Mouse (Mus musculus): ENCODE results near the gene Hnrnpul2. TPM values are rescaled to one million over a fixed set of nuclear protein-coding genes. Genes with fewer than 3 reads are reported as not detected.
A peak's percentile ranks its signal among the peaks of the same experiment; 100 is the strongest.
"Not testable (repeated sequence)": the region's sequence is repeated elsewhere in the genome, so short reads cannot be mapped to it uniquely, and the experiment has no call there.

The Hnrnpul2 gene
- polyA plus RNA-seq, 1 experiment from 2014 or later, result 6.4 TPM

- Histone ChIP-seq H3K27ac (ENCODE audit: low read depth, low read length) (no peak within 1 kb of the TSS), H3K9ac (ENCODE audit: low read depth, low read length) (no peak within 1 kb of the TSS), H3K27me3 (replicated peaks; ENCODE audit: control insufficient read depth, insufficient read depth, low read length) (no peaks in the 10 kb centered on the region), H3K4me1 (replicated peaks; ENCODE audit: control insufficient read depth, insufficient read depth, low read length) (no peaks in the 10 kb centered on the region), H3K4me2 (no peak within 1 kb of the TSS), H3K9me3 (ENCODE audit: control insufficient read depth, low read length) (no peaks in the 10 kb centered on the region), H3K4me3 (ENCODE audit: low read depth, low read length) (no peak within 1 kb of the TSS), H3K36me3 (ENCODE audit: control insufficient read depth, insufficient read depth, low read length) (peaks cover 88% of the 10 kb centered on the region)
- whole genome bisulfite sequencing, result 73% methylated on average over 8 of the region's 8 CpGs
- ATAC-seq (replicated peaks; ENCODE audit: low FRiP score), result no peak
- DNase-seq (ENCODE audit: low spot score), result no peak
Observed at GRCm38 (mm10) chr19:8829660-8830059, 9.8 kb downstream of the Hnrnpul2 start, which contains the start of gene AC129217.1. Gene AC129217.1, plus strand, starts transcription at chr19:8829773.

- Histone ChIP-seq H3K27ac (ENCODE audit: low read depth, low read length) (no peak overlapping the region), H3K27me3 (replicated peaks; ENCODE audit: control insufficient read depth, insufficient read depth, low read length) (no peaks in the 10 kb centered on the region), H3K9me3 (ENCODE audit: control insufficient read depth, low read length) (no peaks in the 10 kb centered on the region), H3K4me3 (ENCODE audit: low read depth, low read length) (no peak overlapping the region), H3K4me2 (no peak overlapping the region), H3K36me3 (ENCODE audit: control insufficient read depth, insufficient read depth, low read length) (peaks cover 87% of the 10 kb centered on the region), H3K4me1 (replicated peaks; ENCODE audit: control insufficient read depth, insufficient read depth, low read length) (no peaks in the 10 kb centered on the region), H3K9ac (ENCODE audit: low read depth, low read length) (no peak overlapping the region)
- 97% methylated on average over 8 of the region's 8 CpGs for WGBS
- ATAC-seq (replicated peaks; ENCODE audit: low FRiP score) (no peak), DNase-seq (ENCODE audit: low spot score) (no peak)
Observed at GRCm38 (mm10) chr19:8830664-8831063, 10.9 kb downstream of the Hnrnpul2 start.

- DNase-seq (ENCODE audit: low spot score) (no peak), ATAC-seq (replicated peaks; ENCODE audit: low FRiP score) (no peak)
- H3K4me1 ChIP-seq (replicated peaks; ENCODE audit: control insufficient read depth, insufficient read depth, low read length), result no peaks in the 10 kb centered on the region
- H3K9ac ChIP-seq (ENCODE audit: low read depth, low read length), result no peak overlapping the region
- H3K36me3 ChIP-seq (ENCODE audit: control insufficient read depth, insufficient read depth, low read length), result peaks cover 82% of the 10 kb centered on the region
- no peak overlapping the region for H3K27ac ChIP-seq (ENCODE audit: low read depth, low read length)
- no peak overlapping the region for H3K4me2 ChIP-seq
- no peaks in the 10 kb centered on the region for H3K27me3 ChIP-seq (replicated peaks; ENCODE audit: control insufficient read depth, insufficient read depth, low read length)
- H3K9me3 ChIP-seq (ENCODE audit: control insufficient read depth, low read length), result no peaks in the 10 kb centered on the region
- WGBS, result 84% methylated on average over 11 of the region's 11 CpGs
- H3K4me3 ChIP-seq (ENCODE audit: low read depth, low read length), result no peak overlapping the region
Observed at GRCm38 (mm10) chr19:8831262-8831661, 11.5 kb downstream of the Hnrnpul2 start.

DNA sequence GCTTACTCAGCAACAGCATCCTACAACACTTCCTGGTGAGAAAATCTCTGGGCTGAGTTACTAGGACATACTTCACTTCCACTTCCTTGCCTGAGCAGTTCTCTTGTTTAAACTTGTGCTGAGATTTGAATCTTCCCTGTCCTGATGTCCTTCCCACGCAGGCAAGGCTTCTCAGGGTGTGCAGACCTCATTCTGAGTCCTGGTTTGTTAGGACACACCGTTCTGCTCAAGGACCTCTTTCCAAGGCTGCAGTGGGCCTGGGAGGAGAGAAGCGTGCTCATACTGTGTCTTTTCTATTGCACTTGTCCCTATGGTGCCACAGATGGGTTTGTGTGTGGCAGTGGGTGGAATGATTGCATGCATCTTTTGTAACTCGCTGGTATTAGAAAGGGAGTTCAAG lies 13.2 kb downstream of the Hnrnpul2 start:
- 88% methylated on average over 4 of the region's 4 CpGs for WGBS
- no peaks in the 10 kb centered on the region for H3K27me3 ChIP-seq (replicated peaks; ENCODE audit: control insufficient read depth, insufficient read depth, low read length)

DNA sequence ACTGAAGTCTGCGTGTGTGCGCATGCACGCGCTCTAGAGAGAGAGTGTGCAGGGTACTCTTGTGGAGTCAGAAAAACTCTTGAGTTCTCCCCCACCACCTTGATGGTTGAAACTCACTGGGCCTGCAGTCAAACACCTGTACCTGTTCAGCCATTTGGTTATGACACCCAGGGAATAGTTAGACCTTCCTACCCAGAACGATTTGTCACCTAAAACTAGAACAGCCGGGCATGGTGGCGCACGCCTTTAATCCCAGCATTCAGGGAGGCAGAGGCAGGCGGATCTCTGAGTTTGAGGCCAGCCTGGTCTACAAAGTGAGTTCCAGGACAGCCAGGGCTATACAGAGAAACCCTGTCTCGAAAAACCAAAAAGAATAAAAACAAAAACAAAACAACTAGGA lies 16.5 kb downstream of the Hnrnpul2 start:
- not testable (repeated sequence) for ATAC-seq (replicated peaks; ENCODE audit: low FRiP score); DNase-seq (ENCODE audit: low spot score); H3K27me3 ChIP-seq (replicated peaks; ENCODE audit: control insufficient read depth, insufficient read depth, low read length); H3K27ac ChIP-seq (ENCODE audit: low read depth, low read length); H3K9ac ChIP-seq (ENCODE audit: low read depth, low read length); H3K9me3 ChIP-seq (ENCODE audit: control insufficient read depth, low read length); H3K4me2 ChIP-seq; H3K4me3 ChIP-seq (ENCODE audit: low read depth, low read length)
- 96% methylated on average over 10 of the region's 10 CpGs for WGBS
- peaks cover 33% of the 10 kb centered on the region for H3K4me1 ChIP-seq (replicated peaks; ENCODE audit: control insufficient read depth, insufficient read depth, low read length)
- peaks cover 34% of the 10 kb centered on the region for H3K36me3 ChIP-seq (ENCODE audit: control insufficient read depth, insufficient read depth, low read length)

More for the DNA sequence above, 13.2 kb downstream of the Hnrnpul2 start:
- peaks cover 3% of the 10 kb centered on the region for H3K4me1 ChIP-seq (replicated peaks; ENCODE audit: control insufficient read depth, insufficient read depth, low read length)
- H3K4me3 ChIP-seq (ENCODE audit: low read depth, low read length), result no peak overlapping the region
- no peak overlapping the region for H3K27ac ChIP-seq (ENCODE audit: low read depth, low read length)
- H3K9me3 ChIP-seq (ENCODE audit: control insufficient read depth, low read length), result no peaks in the 10 kb centered on the region
- peaks cover 66% of the 10 kb centered on the region for H3K36me3 ChIP-seq (ENCODE audit: control insufficient read depth, insufficient read depth, low read length)
- no peak for ATAC-seq (replicated peaks; ENCODE audit: low FRiP score)
- H3K4me2 ChIP-seq, result no peak overlapping the region
- no peak for DNase-seq (ENCODE audit: low spot score)
- no peak overlapping the region for H3K9ac ChIP-seq (ENCODE audit: low read depth, low read length)

DNA sequence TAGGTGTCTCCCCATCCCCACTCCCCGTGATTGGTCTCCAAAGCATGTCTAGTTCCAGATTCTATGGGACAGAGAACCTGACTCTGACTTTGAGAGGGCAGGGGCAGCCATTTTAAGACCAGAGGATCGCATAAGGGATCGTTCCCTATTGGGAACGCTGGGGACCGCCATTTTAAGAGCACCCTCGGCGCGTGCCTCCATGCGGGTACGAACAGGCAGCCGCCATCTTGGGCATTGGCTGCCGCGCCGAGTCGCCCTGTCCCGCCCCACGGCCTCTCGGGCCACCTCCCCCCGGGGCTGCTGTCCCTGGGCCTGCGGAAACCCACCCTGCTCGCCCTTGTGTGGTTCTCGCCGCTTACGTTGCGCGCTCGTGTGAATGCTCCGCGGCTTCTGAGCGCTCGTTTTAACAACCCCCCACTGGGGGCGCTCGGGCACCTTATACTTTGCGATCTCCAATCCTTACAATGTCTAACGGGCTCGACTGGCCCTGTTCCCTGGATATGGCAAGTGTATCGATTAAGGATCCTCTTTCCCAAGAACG lies 17.5 kb downstream of the Hnrnpul2 start, which contains the start of gene Bscl2:
Gene Bscl2 (plus strand): TSS at position 217 of the 541 bp plus-strand sequence.
- peak within 1 kb of the TSS; percentile 54 for H3K4me3 ChIP-seq (ENCODE audit: low read depth, low read length)
- ATAC-seq (replicated peaks; ENCODE audit: low FRiP score) (peak; percentile 74), DNase-seq (ENCODE audit: low spot score) (peak; percentile 87)
- peaks cover 24% of the 10 kb centered on the region for H3K36me3 ChIP-seq (ENCODE audit: control insufficient read depth, insufficient read depth, low read length)
- H3K27me3 ChIP-seq (replicated peaks; ENCODE audit: control insufficient read depth, insufficient read depth, low read length), result no peaks in the 10 kb centered on the region
- 2% methylated on average over 38 of the region's 38 CpGs for WGBS
- H3K9ac ChIP-seq (ENCODE audit: low read depth, low read length), result peak within 1 kb of the TSS; percentile 93
- H3K4me2 ChIP-seq, result peak within 1 kb of the TSS; percentile 99
- H3K9me3 ChIP-seq (ENCODE audit: control insufficient read depth, low read length), result no peaks in the 10 kb centered on the region
- H3K4me1 ChIP-seq (replicated peaks; ENCODE audit: control insufficient read depth, insufficient read depth, low read length), result peaks cover 33% of the 10 kb centered on the region
- H3K27ac ChIP-seq (ENCODE audit: low read depth, low read length), result peak within 1 kb of the TSS; percentile 95

DNA sequence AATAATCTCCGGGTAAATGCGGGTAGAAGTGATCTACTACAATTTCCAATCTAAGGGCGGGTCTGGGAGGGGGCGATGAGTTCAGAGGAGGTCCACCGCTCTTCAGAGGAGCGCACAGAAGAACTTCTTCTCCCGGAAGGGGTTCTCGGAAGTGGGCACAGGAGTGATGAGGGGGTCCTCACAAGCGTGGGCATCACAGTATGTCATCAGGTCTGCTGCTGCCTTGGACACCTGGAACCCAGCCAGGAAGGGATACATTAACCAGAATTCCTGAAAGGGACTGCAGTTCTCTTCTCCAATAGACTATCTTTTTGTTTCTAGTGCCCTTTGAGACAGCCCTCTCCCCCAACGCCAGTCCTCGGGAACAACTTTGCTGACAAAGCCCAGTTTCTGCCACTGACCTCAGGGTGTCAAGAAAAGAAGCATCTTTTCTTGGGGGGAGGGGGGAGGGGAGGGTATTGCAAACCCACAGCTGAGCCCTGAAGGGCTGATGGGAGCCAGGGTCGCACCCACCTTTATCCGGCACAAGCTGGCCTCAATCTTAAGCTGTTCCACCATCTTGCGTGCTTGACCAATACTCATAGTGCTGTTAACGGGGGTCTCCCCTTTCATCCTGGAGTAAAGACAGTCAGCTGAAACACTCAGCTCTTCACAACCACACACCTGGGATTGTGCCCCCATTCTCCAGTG lies 18.4 kb downstream of the Hnrnpul2 start:
- peak; percentile 11; the same call in 1 of the 2 replicates for ATAC-seq (replicated peaks; ENCODE audit: low FRiP score)
- WGBS, result 26% methylated on average over 15 of the region's 15 CpGs

DNA sequence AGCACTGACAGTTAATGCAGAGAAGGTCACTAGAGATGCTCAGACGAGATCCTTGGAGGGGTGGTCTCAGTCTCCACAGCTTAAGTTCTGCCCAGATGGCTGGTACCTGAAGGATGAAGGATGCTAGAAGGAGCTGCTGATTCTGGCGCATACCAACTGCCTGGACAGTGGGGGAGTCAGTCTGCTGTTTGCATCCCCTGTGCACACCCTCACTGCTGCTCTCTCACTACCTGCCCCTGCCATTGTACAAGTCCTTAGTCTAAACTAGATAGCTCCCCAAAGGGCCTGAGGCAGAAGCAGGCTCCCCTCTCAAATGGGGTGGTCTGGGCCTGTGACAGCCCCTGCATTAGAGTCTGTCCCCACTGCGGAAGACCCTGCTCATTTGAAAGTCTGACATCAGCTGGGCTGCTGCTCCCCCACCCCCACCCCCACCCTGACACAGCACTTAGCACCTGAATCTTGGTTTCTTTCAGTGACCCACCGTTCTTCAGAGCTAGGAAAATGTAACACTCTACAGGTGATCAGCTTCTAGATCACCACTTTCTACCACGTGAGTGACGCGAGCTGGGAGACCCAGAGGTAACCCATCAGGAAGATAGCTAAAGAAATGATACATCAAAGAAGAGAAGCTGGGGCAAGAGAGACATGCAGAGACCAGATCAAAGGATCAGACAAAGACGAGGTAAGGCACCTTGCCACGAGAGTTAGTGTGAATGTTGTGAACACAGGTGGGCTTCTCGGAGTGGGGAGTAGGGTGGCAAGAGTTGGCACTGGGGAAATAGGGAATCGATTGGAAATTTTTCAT lies 19.5 kb downstream of the Hnrnpul2 start, which contains the start of gene Gng3:
Gene Gng3 (minus strand): TSS at position 92 of the 805 bp plus-strand sequence.
- peaks cover 11% of the 10 kb centered on the region for H3K36me3 ChIP-seq (ENCODE audit: control insufficient read depth, insufficient read depth, low read length)
- H3K4me3 ChIP-seq (ENCODE audit: low read depth, low read length), result peak within 1 kb of the TSS; percentile 65
- H3K4me1 ChIP-seq (replicated peaks; ENCODE audit: control insufficient read depth, insufficient read depth, low read length), result peaks cover 33% of the 10 kb centered on the region
- H3K9ac ChIP-seq (ENCODE audit: low read depth, low read length), result peak within 1 kb of the TSS; percentile 93
- no peak for DNase-seq (ENCODE audit: low spot score)
- H3K9me3 ChIP-seq (ENCODE audit: control insufficient read depth, low read length), result no peaks in the 10 kb centered on the region
- no peak for ATAC-seq (replicated peaks; ENCODE audit: low FRiP score)
- peak within 1 kb of the TSS; percentile 95 for H3K27ac ChIP-seq (ENCODE audit: low read depth, low read length)
- H3K27me3 ChIP-seq (replicated peaks; ENCODE audit: control insufficient read depth, insufficient read depth, low read length), result no peaks in the 10 kb centered on the region
- peak within 1 kb of the TSS; percentile 99 for H3K4me2 ChIP-seq
- 61% methylated on average over 11 of the region's 11 CpGs for WGBS

More for the DNA sequence above, 18.4 kb downstream of the Hnrnpul2 start:
- Histone ChIP-seq H3K9ac (ENCODE audit: low read depth, low read length) (peak overlapping the region; percentile 93), H3K9me3 (ENCODE audit: control insufficient read depth, low read length) (no peaks in the 10 kb centered on the region), H3K36me3 (ENCODE audit: control insufficient read depth, insufficient read depth, low read length) (peaks cover 18% of the 10 kb centered on the region), H3K4me3 (ENCODE audit: low read depth, low read length) (peak overlapping the region; percentile 54), H3K4me2 (peak overlapping the region; percentile 99), H3K27me3 (replicated peaks; ENCODE audit: control insufficient read depth, insufficient read depth, low read length) (no peaks in the 10 kb centered on the region), H3K27ac (ENCODE audit: low read depth, low read length) (peak overlapping the region; percentile 95), H3K4me1 (replicated peaks; ENCODE audit: control insufficient read depth, insufficient read depth, low read length) (peaks cover 33% of the 10 kb centered on the region)
- DNase-seq (ENCODE audit: low spot score), result no peak

Data from liver, embryonic 11.5 days (tissue).